Mouse (Mus musculus) kidney, postnatal 25 days (tissue): ENCODE data around the gene Ube2h.
A peak's percentile ranks its signal among the peaks of the same experiment; 100 is the strongest.
"Not testable (repeated sequence)": the region's sequence is repeated elsewhere in the genome, so short reads cannot be mapped to it uniquely, and the experiment has no call there.

Experiments used
- DNase-seq, 2 experiments: peaks; one replicate each; pipeline ENCODE4 v3.0.0; 2021; ENCODE audit warnings: mixed read lengths in 2 of 2

The Ube2h gene

GRCm38 (mm10) chr6:30243347-30244007 lies 60.9 kb downstream of the Ube2h start:
- no peak for DNase-seq

GRCm38 (mm10) chr6:30242928-30243327 lies 61.4 kb downstream of the Ube2h start:
- DNase-seq, result no peak

- DNase-seq, result no peak
Observed at GRCm38 (mm10) chr6:30240105-30240504, 64.2 kb downstream of the Ube2h start.

- no peak for DNase-seq
Observed at GRCm38 (mm10) chr6:30239207-30239606, 65.1 kb downstream of the Ube2h start.

- DNase-seq, result no peak
Observed at GRCm38 (mm10) chr6:30238079-30238478, 66.3 kb downstream of the Ube2h start.

GRCm38 (mm10) chr6:30236564-30236963 lies 67.8 kb downstream of the Ube2h start:
- DNase-seq, result no peak

GRCm38 (mm10) chr6:30231758-30232293 lies 72.5 kb downstream of the Ube2h start:
- DNase-seq, result no peak

GRCm38 (mm10) chr6:30230246-30230645 lies 74.1 kb downstream of the Ube2h start:
- no peak for DNase-seq

GRCm38 (mm10) chr6:30228921-30229320 lies 75.4 kb downstream of the Ube2h start:
- no peak for DNase-seq

- DNase-seq, result no peak
Observed at GRCm38 (mm10) chr6:30228353-30228752, 76.0 kb downstream of the Ube2h start.

- no peak for DNase-seq
Observed at GRCm38 (mm10) chr6:30226971-30227700, 77.2 kb downstream of the Ube2h start.

- no peak for DNase-seq
Observed at GRCm38 (mm10) chr6:30224693-30225092, 79.6 kb downstream of the Ube2h start.

GRCm38 (mm10) chr6:30222321-30222720 lies 82.0 kb downstream of the Ube2h start:
- no peak for DNase-seq

GRCm38 (mm10) chr6:30217581-30217980 lies 86.8 kb downstream of the Ube2h start:
- DNase-seq, result no peak

GRCm38 (mm10) chr6:30212468-30212867 lies 91.9 kb downstream of the Ube2h start:
- DNase-seq, result peak; percentile 31 to 55

- DNase-seq, result peak; percentile 69 to 90
Observed at GRCm38 (mm10) chr6:30211641-30212455, 92.5 kb downstream of the Ube2h start.

GRCm38 (mm10) chr6:30210788-30211187 lies 93.6 kb downstream of the Ube2h start:
- peak; percentile 74 to 83 for DNase-seq

- DNase-seq, result peak in 1 of 2 experiments; percentile 18
Observed at GRCm38 (mm10) chr6:30208844-30209243, 95.5 kb downstream of the Ube2h start.

- DNase-seq, result peak; percentile 71 to 79
Observed at GRCm38 (mm10) chr6:30205587-30206202, 98.6 kb downstream of the Ube2h start.

- DNase-seq, result not testable (repeated sequence)
Observed at GRCm38 (mm10) chr6:30205180-30205538, 99.2 kb downstream of the Ube2h start.

GRCm38 (mm10) chr6:30204383-30205179 lies 99.8 kb downstream of the Ube2h start:
- DNase-seq, result no peak

- DNase-seq, result no peak
Observed at GRCm38 (mm10) chr6:30196143-30196542, 108.2 kb downstream of the Ube2h start.
